Mouse (Mus musculus): ENCODE measurements around the gene Gm17409. TPM values are rescaled to one million over a fixed set of nuclear protein-coding genes. Genes with fewer than 3 reads are reported as not detected.

Gm17409 gene
- not detected for total RNA-seq (2021)

DNA sequence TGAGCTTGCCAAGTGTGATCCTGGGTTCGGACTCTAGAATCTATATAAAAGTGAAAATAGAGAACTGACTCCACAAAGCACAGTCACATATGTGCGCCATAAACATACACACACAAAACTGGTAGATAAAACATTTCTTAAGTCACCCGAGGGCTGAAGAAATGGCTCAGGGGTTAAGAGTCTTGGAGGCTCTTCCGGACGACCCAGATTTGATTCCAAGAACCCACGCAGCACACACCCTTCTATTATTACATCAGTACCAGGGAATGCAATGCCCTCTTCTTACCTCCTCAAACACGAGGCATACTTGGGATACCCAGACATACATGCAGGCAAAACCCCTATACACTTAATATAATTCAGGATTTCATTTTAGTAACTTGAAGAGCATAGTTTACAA, at the start of gene Gm17409:
Gm17409 (plus strand) TSS at position 301 of the 400 bp plus-strand sequence.
- DNase-seq: no peak
- intact Hi-C loops (cut with DNase I): no loop called here

DNA sequence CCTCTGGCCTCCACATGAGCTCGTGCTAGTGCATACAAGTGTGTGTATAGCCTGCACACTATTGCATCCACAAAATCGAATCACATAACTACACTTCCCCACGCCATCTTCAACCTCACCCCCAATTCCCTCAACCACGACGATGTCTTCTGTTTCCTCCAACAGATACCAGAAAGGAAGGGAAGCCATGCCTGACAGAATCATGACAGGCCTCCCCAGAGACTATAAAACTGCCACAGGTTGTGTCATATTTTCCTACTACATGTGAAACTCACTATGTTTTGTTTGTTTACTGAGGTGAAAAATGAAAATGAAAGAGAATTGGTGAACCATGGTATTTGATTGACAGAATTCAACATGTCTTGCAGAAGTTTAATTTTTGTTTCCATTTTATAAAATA, 46.6 kb upstream of the Gm17409 start:
- intact Hi-C loops (cut with DNase I): no loop called here
- DNase-seq: no peak

GRCm38 (mm10) chr2:58425436-58426004, 44.4 kb upstream of the Gm17409 start:
- DNase-seq: no peak
- intact Hi-C loops (cut with DNase I): no loop called here

DNA sequence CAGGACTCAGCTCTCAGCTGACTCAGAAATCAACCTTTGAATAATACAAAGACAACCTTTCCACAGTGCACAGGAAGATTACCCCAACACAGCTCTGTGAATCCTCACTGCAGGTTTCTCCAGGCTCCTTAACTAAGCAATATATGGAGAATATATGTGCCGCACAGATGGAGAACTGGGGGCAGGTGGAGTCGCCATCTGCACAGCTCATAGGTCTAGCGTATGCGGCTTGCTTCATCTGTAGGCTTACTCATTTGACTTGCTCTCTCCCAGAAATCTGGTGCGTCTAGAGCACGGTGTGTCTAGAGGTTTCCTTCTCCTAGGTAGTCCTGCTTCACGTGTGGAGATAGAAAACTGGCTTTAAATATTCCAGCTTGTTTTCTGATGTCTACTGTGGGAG, 37.7 kb upstream of the Gm17409 start:
- intact Hi-C loops (cut with DNase I): no loop called here
- no peak for DNase-seq

GRCm38 (mm10) chr2:58433317-58433716, 36.6 kb upstream of the Gm17409 start:
- no peak for DNase-seq
- intact Hi-C loops (cut with DNase I): no loop called here

GRCm38 (mm10) chr2:58434438-58434837, 35.5 kb upstream of the Gm17409 start:
- intact Hi-C loops (cut with DNase I): no loop called here
- DNase-seq: no peak

- no peak for DNase-seq
- intact Hi-C loops (cut with DNase I): no loop called here
These were observed 34.4 kb upstream of the Gm17409 start for GRCm38 (mm10) chr2:58435507-58435906.

DNA sequence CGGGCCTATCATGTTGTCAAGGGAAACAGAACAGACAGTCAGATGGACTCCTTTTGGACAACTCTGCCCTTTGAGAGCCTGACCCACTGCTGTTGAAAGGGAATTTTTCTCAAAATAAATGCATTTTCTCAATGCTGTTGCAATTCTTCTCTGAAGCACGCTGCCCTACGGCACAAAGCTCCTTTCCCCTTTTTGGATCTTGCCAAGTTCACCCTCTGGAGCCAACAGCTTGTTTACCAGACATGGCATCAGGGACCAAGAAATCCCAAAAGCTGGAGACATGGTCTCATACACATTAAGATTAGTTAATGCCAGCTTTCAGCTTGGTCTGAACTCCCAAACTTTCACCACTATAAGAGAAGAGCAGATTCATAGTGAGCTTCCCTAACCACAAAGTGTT, 33.0 kb upstream of the Gm17409 start:
- DNase-seq: no peak
- intact Hi-C loops (cut with DNase I): no loop called here

DNA sequence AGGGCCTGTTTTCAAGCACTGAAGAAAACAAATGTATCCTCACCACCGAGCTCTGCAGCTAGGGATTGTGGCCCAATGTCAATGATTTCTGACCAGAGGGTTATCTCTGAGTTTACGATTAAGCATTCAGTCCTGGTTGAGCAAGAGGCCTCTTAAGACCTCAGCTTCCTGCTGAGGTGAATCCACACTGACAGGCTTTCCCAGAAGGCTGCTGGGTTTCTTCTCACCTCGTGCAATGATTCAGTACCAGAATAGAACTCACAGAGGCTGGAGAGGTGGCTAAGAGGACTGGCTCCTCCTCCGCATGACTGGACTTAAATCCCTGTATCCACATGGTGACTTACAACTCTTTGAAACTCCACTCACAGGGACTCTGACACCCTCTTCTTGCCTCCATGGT, 26.8 kb upstream of the Gm17409 start:
- DNase-seq: no peak
- intact Hi-C loops (cut with DNase I): no loop called here

- DNase-seq: no peak
- intact Hi-C loops (cut with DNase I): no loop called here
These were observed 22.9 kb upstream of the Gm17409 start for GRCm38 (mm10) chr2:58447001-58447400.

DNA sequence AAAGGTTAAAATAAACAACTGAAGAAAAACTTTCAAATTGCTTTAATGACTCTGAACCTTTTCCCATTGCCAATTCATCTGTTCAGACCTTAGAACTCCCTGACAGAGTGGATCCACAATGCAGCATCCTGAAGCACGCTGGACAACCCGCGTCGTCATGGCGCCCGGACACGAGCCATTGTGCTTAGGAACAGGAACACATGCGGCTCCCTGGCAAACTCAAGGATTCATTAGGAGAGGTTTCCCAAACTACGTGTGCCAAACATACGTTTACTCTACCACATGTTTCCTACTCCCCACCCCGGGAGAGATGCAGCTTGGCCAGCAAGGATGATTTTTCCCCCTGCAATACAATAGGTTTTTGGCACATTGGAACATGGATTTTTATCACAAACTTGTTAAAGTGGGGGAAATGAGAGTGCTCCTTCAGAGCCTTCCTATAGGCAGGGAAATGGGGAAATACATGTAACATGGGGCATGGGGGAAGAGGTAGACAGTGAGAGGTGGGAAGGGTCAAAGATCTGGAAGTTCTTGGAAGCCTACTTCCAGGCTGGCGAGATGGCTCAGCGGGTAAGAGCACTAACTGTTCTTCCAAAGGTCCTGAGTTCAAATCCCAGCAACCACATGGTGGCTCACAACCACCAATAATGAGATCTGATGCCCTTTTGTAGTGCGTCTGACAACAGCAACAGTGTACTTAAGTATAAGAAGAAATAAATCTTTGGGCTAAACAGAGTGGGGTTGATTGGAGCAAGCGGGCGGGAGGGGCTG, 15.6 kb upstream of the Gm17409 start:
- intact Hi-C loops (cut with DNase I): loop anchor here (10.0 kb wide), 1 partner anchor 399 kb away; the partner anchor contains the start of gene Ermn
- DNase-seq: no peak

DNA sequence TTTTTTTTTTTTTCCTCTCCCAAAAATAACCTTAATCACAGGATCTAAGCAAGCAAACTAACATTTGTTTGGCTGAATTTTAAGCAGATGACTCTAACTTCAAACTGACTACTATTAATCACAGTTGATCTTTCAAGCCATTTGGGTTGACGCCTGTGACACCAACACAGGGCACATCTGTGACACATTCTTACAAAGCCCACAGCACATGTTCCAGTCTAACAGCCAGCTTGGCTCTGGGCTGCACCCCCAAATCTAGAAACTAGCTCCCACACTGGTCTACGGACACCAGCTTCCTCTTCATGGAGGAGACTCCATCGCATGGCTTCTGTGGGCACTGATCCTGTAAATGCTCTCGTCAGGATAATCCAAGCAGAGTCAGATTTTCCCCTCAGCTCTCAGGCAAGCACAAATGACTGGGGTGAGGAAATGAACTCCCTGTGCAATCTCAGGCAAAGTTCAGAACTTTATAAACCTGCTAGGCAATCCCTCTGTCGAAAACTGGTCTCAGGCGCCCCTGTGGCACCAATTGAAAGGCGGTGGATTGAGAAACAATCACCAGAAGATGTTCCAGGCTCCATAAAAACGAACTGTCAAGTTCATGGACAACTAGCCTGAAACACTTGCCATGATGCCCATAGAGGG, 13.0 kb upstream of the Gm17409 start:
- intact Hi-C loops (cut with DNase I): loop anchor here (5.0 to 10.0 kb wide), 2 partner anchors 260 to 402 kb away; partner anchors contain the start of genes Cytip and Ermn
- no peak for DNase-seq

DNA sequence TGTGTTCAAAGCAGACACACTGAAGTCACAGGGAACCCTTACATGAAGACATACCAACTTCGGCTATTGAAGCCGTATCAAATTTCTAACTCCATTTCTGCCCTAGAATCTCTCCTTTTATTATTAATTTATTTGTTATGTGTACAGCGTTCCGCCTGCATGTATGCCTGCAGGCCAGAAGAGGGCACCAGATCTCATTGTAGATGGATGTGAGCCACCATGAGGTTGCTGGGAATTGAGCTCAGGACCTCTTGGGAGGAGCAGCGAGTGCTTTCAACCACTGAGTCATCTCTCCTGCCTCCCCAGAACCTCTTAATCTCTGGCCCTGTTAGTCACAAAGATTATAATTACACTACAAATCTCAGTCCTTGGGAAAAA, 12.4 kb upstream of the Gm17409 start:
- DNase-seq: no peak
- intact Hi-C loops (cut with DNase I): loop anchor here (5.0 to 10.0 kb wide), 2 partner anchors 260 to 403 kb away; partner anchors contain the start of genes Cytip and Ermn

DNA sequence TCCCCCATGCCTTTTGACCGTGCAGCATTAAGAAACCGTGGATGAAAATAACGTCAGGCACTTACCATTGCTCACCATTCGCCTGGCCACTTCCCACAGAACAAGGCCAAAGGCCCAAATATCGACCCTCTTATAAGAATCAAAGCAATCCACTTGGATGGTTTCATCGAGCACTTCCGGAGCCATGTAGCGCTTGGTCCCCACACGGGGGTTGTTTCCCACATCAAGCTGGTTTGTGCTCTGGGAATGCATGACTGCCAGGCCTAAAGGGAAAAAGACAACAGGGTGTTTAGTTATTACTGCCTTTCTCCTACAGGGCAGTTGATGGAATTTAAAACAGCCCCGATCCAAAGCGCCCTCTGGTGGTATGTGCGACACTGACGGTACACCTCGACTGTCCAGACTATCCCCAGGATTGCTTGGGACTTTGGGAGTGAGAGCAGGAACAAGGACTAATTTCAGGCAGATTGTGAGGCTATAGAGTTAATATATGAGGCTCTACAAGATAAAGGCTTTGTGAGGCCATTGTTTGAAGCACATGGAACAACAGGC, 11.0 kb upstream of the Gm17409 start:
- peak; percentile 44 to 50 for DNase-seq
- intact Hi-C loops (cut with DNase I): loop anchor here (5.0 to 10.0 kb wide), 2 partner anchors 262 to 404 kb away; partner anchors contain the start of genes Cytip and Ermn

DNA sequence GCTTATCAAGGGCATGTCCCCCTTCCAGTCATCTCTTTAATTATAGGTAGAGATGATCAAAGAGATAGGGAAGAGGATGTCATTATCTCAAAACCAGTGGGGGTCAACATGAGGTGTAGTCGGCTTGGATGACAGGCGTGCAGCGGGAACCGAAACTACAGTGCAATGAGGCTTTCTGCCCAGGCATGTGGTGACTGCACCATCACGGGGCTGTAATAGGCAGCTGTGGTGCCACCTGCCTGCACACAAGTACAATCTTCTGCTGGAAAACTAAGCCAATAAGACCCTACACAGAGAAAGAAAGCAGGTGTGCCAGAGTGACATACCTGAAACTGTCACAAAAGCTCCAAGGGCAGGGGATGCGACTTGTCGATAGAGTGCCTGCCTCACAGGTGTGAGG, 374 bp downstream of the Gm17409 start:
- intact Hi-C loops (cut with DNase I): no loop called here
- no peak for DNase-seq

GRCm38 (mm10) chr2:58475578-58475977, 5.7 kb downstream of the Gm17409 start:
- no peak for DNase-seq
- intact Hi-C loops (cut with DNase I): loop anchor here (5.0 kb wide), 1 partner anchor 278 kb away; the partner anchor contains the start of gene Cytip

DNA sequence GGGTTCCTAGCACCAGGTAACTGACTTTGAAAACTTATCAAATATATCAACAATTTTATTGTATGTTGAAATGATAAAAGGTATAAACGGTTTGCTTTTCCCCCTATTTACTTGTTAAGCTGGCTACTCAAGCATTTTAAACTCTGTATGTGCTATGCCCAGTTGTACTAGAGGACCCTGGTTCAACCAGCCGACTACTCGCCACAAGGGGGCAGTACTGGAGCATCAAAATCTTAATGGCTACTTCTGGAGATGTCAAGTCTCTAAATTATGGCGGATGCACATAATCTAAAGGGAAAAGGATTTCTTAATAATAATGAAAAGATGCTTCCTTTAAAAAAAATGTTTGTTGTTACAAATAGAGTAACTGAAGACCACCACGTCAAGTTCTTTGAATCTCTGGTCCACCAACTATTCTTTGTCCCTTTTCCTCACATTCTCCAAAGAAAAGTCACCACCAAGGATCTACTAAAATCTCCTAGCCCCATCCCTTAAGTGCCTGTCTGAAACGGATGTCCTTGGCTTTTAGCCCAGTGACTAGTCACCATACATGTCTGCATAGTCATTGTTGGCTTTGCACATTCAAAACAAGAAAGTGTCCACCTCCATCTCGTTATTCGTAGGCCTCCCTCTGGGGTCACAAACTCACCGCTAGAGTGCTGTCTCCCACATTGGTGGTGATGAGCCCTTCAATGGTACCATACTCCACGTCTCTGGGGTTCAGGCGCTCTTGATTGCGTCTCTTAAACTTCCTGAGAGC, 7.2 kb downstream of the Gm17409 start:
- peak; percentile 89 to 94 for DNase-seq
- intact Hi-C loops (cut with DNase I): loop anchor here (1.0 to 5.0 kb wide), 3 partner anchors 90 to 280 kb away; partner anchors contain the start of genes Acvr1, Cytip and Upp2

DNA sequence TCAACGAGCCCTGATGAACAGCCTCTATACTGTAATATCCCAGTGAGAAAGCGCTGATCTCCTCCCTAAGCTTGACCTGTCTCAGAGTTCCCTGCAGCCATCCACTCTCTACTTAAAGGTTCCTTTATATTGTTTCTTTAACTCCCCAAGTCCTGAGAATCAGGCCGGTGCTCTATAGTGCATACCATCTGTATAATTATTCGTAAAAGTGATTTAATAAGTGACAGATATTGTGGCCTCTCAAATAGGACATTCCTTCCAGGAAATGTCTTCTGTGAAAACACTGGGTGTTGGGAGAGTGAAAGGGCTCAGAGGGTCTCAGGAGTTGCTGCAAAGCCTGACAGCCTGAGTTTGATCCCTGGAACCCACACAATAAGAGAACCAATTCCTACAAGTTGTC, 8.2 kb downstream of the Gm17409 start:
- intact Hi-C loops (cut with DNase I): loop anchor here (5.0 kb wide), 1 partner anchor 281 kb away; the partner anchor contains the start of gene Cytip
- no peak for DNase-seq

DNA sequence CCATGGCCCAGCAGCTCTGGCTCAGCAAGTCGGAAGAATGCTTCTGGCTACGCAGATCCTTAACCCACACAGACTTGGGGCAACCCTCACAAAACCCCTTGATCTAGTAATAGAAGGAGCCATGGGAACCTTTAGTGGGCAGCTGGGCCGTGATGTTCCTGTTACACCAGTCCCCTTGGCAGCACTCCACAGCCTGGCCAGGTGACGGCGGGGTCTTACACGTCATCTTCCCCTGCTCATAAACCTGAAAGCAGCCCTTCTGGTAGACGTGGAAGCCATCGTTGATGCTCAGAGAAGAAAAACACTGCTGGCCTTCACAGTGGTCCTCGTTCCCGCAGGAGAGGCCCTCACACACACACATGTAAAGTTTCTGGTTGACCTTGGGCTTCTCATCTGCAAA, 9.6 kb downstream of the Gm17409 start:
- DNase-seq: no peak
- intact Hi-C loops (cut with DNase I): loop anchor here (5.0 kb wide), 1 partner anchor 282 kb away; the partner anchor contains the start of gene Cytip

- intact Hi-C loops (cut with DNase I): no loop called here
- no peak for DNase-seq
These were observed 10.8 kb downstream of the Gm17409 start for GRCm38 (mm10) chr2:58480764-58481163.

All from heart, postnatal 10 days (tissue).